Mouse (Mus musculus): ENCODE data around the gene Pcca. TPM values are rescaled to one million over a fixed set of nuclear protein-coding genes. Genes with fewer than 3 reads are reported as not detected.

Pcca gene
- polyA plus RNA-seq, 1 experiment from 2014 or later = 21.5 TPM

GRCm38 (mm10) chr14:122754311-122754710 lies 220.2 kb downstream of the Pcca start:
- Histone ChIP-seq H3K4me2 (ENCODE audit: low read length) (no peak overlapping the region), H3K4me3 (ENCODE audit: low read depth, low read length) (no peak overlapping the region), H3K9me3 (ENCODE audit: control insufficient read depth, low read length) (no peaks in the 10 kb centered on the region), H3K27me3 (replicated peaks; ENCODE audit: control insufficient read depth, insufficient read depth, low read length) (no peaks in the 10 kb centered on the region), H3K9ac (ENCODE audit: low read length) (no peak overlapping the region), H3K36me3 (ENCODE audit: control insufficient read depth, insufficient read depth, low read length) (no peaks in the 10 kb centered on the region), H3K4me1 (replicated peaks; ENCODE audit: control insufficient read depth, insufficient read depth, low read length) (no peaks in the 10 kb centered on the region), H3K27ac (ENCODE audit: low read depth) (no peak overlapping the region)
- no peak for ATAC-seq (replicated peaks; ENCODE audit: low FRiP score, low TSS enrichment, low read depth)
- no peak for DNase-seq (ENCODE audit: low spot score)
- WGBS = 93% methylated on average over 3 of the region's 3 CpGs

GRCm38 (mm10) chr14:122755559-122755958 lies 221.4 kb downstream of the Pcca start:
- Histone ChIP-seq H3K9ac (ENCODE audit: low read length) (no peak overlapping the region), H3K4me2 (ENCODE audit: low read length) (no peak overlapping the region), H3K9me3 (ENCODE audit: control insufficient read depth, low read length) (no peaks in the 10 kb centered on the region), H3K4me3 (ENCODE audit: low read depth, low read length) (no peak overlapping the region), H3K36me3 (ENCODE audit: control insufficient read depth, insufficient read depth, low read length) (no peaks in the 10 kb centered on the region), H3K27ac (ENCODE audit: low read depth) (no peak overlapping the region), H3K4me1 (replicated peaks; ENCODE audit: control insufficient read depth, insufficient read depth, low read length) (no peaks in the 10 kb centered on the region), H3K27me3 (replicated peaks; ENCODE audit: control insufficient read depth, insufficient read depth, low read length) (no peaks in the 10 kb centered on the region)
- ATAC-seq (replicated peaks; ENCODE audit: low FRiP score, low TSS enrichment, low read depth) (no peak), DNase-seq (ENCODE audit: low spot score) (no peak)
- 69% methylated on average over 13 of the region's 13 CpGs for WGBS

- ATAC-seq (replicated peaks; ENCODE audit: low FRiP score, low TSS enrichment, low read depth) (no peak), DNase-seq (ENCODE audit: low spot score) (no peak)
- Histone ChIP-seq H3K9ac (ENCODE audit: low read length) (no peak overlapping the region), H3K36me3 (ENCODE audit: control insufficient read depth, insufficient read depth, low read length) (no peaks in the 10 kb centered on the region), H3K4me2 (ENCODE audit: low read length) (no peak overlapping the region), H3K4me3 (ENCODE audit: low read depth, low read length) (no peak overlapping the region), H3K9me3 (ENCODE audit: control insufficient read depth, low read length) (no peaks in the 10 kb centered on the region), H3K4me1 (replicated peaks; ENCODE audit: control insufficient read depth, insufficient read depth, low read length) (no peaks in the 10 kb centered on the region), H3K27ac (ENCODE audit: low read depth) (no peak overlapping the region), H3K27me3 (replicated peaks; ENCODE audit: control insufficient read depth, insufficient read depth, low read length) (no peaks in the 10 kb centered on the region)
- WGBS = 85% methylated on average over 1 of the region's 1 CpGs
Measured at GRCm38 (mm10) chr14:122756671-122757070, 222.5 kb downstream of the Pcca start.

- DNase-seq (ENCODE audit: low spot score) (no peak), ATAC-seq (replicated peaks; ENCODE audit: low FRiP score, low TSS enrichment, low read depth) (no peak)
- Histone ChIP-seq H3K4me3 (ENCODE audit: low read depth, low read length) (no peak overlapping the region), H3K4me2 (ENCODE audit: low read length) (no peak overlapping the region), H3K36me3 (ENCODE audit: control insufficient read depth, insufficient read depth, low read length) (no peaks in the 10 kb centered on the region), H3K9ac (ENCODE audit: low read length) (no peak overlapping the region), H3K4me1 (replicated peaks; ENCODE audit: control insufficient read depth, insufficient read depth, low read length) (no peaks in the 10 kb centered on the region), H3K9me3 (ENCODE audit: control insufficient read depth, low read length) (no peaks in the 10 kb centered on the region), H3K27me3 (replicated peaks; ENCODE audit: control insufficient read depth, insufficient read depth, low read length) (no peaks in the 10 kb centered on the region), H3K27ac (ENCODE audit: low read depth) (no peak overlapping the region)
- 63% methylated on average over 3 of the region's 3 CpGs for WGBS
Measured at GRCm38 (mm10) chr14:122759890-122760289, 225.8 kb downstream of the Pcca start.

GRCm38 (mm10) chr14:122760803-122761202 lies 226.7 kb downstream of the Pcca start:
- H3K4me3 ChIP-seq (ENCODE audit: low read depth, low read length) = no peak overlapping the region
- H3K27ac ChIP-seq (ENCODE audit: low read depth) = no peak overlapping the region
- H3K9me3 ChIP-seq (ENCODE audit: control insufficient read depth, low read length) = no peaks in the 10 kb centered on the region
- DNase-seq (ENCODE audit: low spot score) = no peak
- H3K4me1 ChIP-seq (replicated peaks; ENCODE audit: control insufficient read depth, insufficient read depth, low read length) = no peaks in the 10 kb centered on the region
- H3K36me3 ChIP-seq (ENCODE audit: control insufficient read depth, insufficient read depth, low read length) = no peaks in the 10 kb centered on the region
- no peak overlapping the region for H3K4me2 ChIP-seq (ENCODE audit: low read length)
- no peaks in the 10 kb centered on the region for H3K27me3 ChIP-seq (replicated peaks; ENCODE audit: control insufficient read depth, insufficient read depth, low read length)
- ATAC-seq (replicated peaks; ENCODE audit: low FRiP score, low TSS enrichment, low read depth) = no peak
- H3K9ac ChIP-seq (ENCODE audit: low read length) = no peak overlapping the region

GRCm38 (mm10) chr14:122762603-122763002 lies 228.5 kb downstream of the Pcca start:
- DNase-seq (ENCODE audit: low spot score) (no peak), ATAC-seq (replicated peaks; ENCODE audit: low FRiP score, low TSS enrichment, low read depth) (no peak)
- Histone ChIP-seq H3K9ac (ENCODE audit: low read length) (no peak overlapping the region), H3K27me3 (replicated peaks; ENCODE audit: control insufficient read depth, insufficient read depth, low read length) (no peaks in the 10 kb centered on the region), H3K4me1 (replicated peaks; ENCODE audit: control insufficient read depth, insufficient read depth, low read length) (no peaks in the 10 kb centered on the region), H3K27ac (ENCODE audit: low read depth) (no peak overlapping the region), H3K4me2 (ENCODE audit: low read length) (no peak overlapping the region), H3K9me3 (ENCODE audit: control insufficient read depth, low read length) (no peaks in the 10 kb centered on the region), H3K4me3 (ENCODE audit: low read depth, low read length) (no peak overlapping the region), H3K36me3 (ENCODE audit: control insufficient read depth, insufficient read depth, low read length) (no peaks in the 10 kb centered on the region)

- H3K4me3 ChIP-seq (ENCODE audit: low read depth, low read length) = no peak overlapping the region
- H3K27ac ChIP-seq (ENCODE audit: low read depth) = no peak overlapping the region
- H3K9ac ChIP-seq (ENCODE audit: low read length) = no peak overlapping the region
- H3K27me3 ChIP-seq (replicated peaks; ENCODE audit: control insufficient read depth, insufficient read depth, low read length) = no peaks in the 10 kb centered on the region
- H3K9me3 ChIP-seq (ENCODE audit: control insufficient read depth, low read length) = no peaks in the 10 kb centered on the region
- H3K4me1 ChIP-seq (replicated peaks; ENCODE audit: control insufficient read depth, insufficient read depth, low read length) = no peaks in the 10 kb centered on the region
- WGBS = 44% methylated on average over 2 of the region's 2 CpGs
- no peaks in the 10 kb centered on the region for H3K36me3 ChIP-seq (ENCODE audit: control insufficient read depth, insufficient read depth, low read length)
- H3K4me2 ChIP-seq (ENCODE audit: low read length) = no peak overlapping the region
- DNase-seq (ENCODE audit: low spot score) = no peak
- ATAC-seq (replicated peaks; ENCODE audit: low FRiP score, low TSS enrichment, low read depth) = no peak
Measured at GRCm38 (mm10) chr14:122765951-122766350, 231.8 kb downstream of the Pcca start.

- H3K4me2 ChIP-seq (ENCODE audit: low read length) = no peak overlapping the region
- 88% methylated on average over 5 of the region's 5 CpGs for WGBS
- H3K27me3 ChIP-seq (replicated peaks; ENCODE audit: control insufficient read depth, insufficient read depth, low read length) = no peaks in the 10 kb centered on the region
- no peak for DNase-seq (ENCODE audit: low spot score)
- H3K4me3 ChIP-seq (ENCODE audit: low read depth, low read length) = no peak overlapping the region
- no peak overlapping the region for H3K9ac ChIP-seq (ENCODE audit: low read length)
- no peaks in the 10 kb centered on the region for H3K4me1 ChIP-seq (replicated peaks; ENCODE audit: control insufficient read depth, insufficient read depth, low read length)
- H3K9me3 ChIP-seq (ENCODE audit: control insufficient read depth, low read length) = no peaks in the 10 kb centered on the region
- no peak overlapping the region for H3K27ac ChIP-seq (ENCODE audit: low read depth)
- no peaks in the 10 kb centered on the region for H3K36me3 ChIP-seq (ENCODE audit: control insufficient read depth, insufficient read depth, low read length)
- no peak for ATAC-seq (replicated peaks; ENCODE audit: low FRiP score, low TSS enrichment, low read depth)
Measured at GRCm38 (mm10) chr14:122766448-122766847, 232.3 kb downstream of the Pcca start.

GRCm38 (mm10) chr14:122784701-122785100 lies 250.6 kb downstream of the Pcca start:
- Histone ChIP-seq H3K27me3 (replicated peaks; ENCODE audit: control insufficient read depth, insufficient read depth, low read length) (no peaks in the 10 kb centered on the region), H3K4me1 (replicated peaks; ENCODE audit: control insufficient read depth, insufficient read depth, low read length) (no peaks in the 10 kb centered on the region), H3K4me2 (ENCODE audit: low read length) (no peak overlapping the region), H3K36me3 (ENCODE audit: control insufficient read depth, insufficient read depth, low read length) (no peaks in the 10 kb centered on the region), H3K27ac (ENCODE audit: low read depth) (no peak overlapping the region), H3K9ac (ENCODE audit: low read length) (no peak overlapping the region), H3K4me3 (ENCODE audit: low read depth, low read length) (no peak overlapping the region), H3K9me3 (ENCODE audit: control insufficient read depth, low read length) (no peaks in the 10 kb centered on the region)
- ATAC-seq (replicated peaks; ENCODE audit: low FRiP score, low TSS enrichment, low read depth) (no peak), DNase-seq (ENCODE audit: low spot score) (no peak)
- WGBS = 75% methylated on average over 4 of the region's 4 CpGs
